Mouse (Mus musculus) testis, adult 2 months (tissue): ENCODE measurements around the gene Drg2.

Source experiments
- CTCF ChIP-seq: fragments of 200-500 bp; IDR thresholded peaks from 2 replicates; pipeline ENCODE4 v1.5.1; 2012; ENCODE audit warnings: low read depth, mild to moderate bottlenecking, inconsistent platforms, low read length, moderate library complexity; ENCODE audit not compliant: control insufficient read depth, insufficient read depth, insufficient replicate concordance
- POLR2A ChIP-seq: fragments of 200-500 bp; IDR thresholded peaks from 2 replicates; pipeline ENCODE4 v1.6.1; 2012; ENCODE audit warnings: low read depth, mild to moderate bottlenecking, inconsistent platforms, low read length, moderate library complexity; ENCODE audit not compliant: control insufficient read depth

DNA sequence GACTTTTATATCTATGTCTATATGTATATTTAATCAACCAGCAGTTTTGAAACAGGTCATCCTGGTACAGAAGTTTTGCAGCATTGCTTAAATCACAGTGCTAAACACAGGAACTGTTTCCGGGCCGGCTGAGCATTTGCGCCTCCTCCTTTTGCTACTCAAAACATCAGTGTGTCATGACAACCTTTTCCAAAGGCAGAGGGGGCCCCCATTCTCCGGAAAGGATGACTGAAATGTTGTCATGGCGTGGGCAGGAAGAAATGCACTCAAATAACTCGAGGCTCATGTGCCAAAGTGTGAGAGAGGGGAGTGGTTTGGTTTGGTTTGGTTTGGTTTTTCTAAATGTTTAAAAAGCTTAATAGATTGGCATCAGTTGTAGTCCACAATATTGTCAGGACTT, 11.5 kb upstream of the Drg2 start:
- no peak for TF ChIP-seq POLR2A
- TF ChIP-seq CTCF = no peak
